Mouse (Mus musculus): ENCODE data around the gene Nos3.
"Not testable (repeated sequence)": the region's sequence is repeated elsewhere in the genome, so short reads cannot be mapped to it uniquely, and the experiment has no call there.

Nos3 gene

DNA sequence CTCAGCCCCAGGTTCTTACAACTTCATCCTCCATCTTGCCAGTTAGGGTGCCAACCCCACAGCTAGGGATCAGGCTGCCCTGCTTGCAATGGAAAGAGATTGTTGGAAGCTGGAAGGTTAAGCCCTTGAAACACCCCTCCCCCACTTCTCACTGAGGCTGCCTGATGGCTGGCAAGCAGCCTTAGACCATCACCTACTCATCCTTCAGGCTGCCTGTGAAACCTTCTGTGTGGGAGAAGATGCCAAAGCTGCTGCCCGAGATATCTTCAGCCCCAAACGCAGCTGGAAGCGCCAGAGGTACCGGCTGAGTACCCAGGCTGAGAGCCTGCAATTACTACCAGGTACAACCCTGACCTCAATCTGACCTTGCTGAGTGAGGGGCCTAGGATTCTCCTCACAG, 14.9 kb downstream of the Nos3 start:
- DNase-seq, result peak in 1 of 2 experiments; percentile 50

DNA sequence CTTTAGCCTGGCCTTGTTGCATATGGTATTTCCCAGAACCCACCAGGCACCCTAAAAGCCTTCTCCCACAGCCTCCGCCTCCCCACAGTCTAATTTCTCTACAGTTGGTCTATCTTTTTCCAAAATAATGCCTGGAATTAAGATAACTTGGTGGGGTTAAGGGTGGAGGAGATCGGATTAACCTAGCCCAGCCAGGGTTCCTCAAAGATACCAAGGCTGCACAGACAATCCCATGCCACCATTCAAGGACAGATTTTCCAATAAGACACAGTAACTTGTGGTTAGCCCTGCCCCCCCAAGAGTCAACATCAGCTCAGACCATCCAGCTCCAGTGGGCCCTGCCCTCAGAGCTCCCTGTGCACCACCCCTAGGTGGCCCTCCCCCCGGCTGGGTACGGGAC, 15.9 kb downstream of the Nos3 start:
- DNase-seq, result no peak

DNA sequence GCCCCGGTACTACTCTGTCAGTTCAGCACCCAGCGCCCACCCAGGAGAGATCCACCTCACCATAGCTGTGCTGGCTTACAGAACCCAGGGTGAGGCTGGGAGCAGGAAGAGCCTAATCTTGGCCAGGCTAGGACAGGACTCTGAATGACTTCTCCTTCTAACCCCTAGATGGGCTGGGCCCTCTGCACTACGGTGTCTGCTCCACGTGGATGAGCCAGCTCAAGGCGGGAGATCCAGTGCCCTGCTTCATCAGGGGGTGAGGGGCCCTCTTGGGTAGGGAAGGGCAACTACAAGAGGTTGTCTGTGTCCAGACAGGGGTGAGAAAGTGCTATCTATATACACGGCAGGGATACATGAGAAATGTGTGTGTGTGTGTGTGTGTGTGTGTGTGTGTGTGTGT, 16.9 kb downstream of the Nos3 start:
- no peak for DNase-seq

DNA sequence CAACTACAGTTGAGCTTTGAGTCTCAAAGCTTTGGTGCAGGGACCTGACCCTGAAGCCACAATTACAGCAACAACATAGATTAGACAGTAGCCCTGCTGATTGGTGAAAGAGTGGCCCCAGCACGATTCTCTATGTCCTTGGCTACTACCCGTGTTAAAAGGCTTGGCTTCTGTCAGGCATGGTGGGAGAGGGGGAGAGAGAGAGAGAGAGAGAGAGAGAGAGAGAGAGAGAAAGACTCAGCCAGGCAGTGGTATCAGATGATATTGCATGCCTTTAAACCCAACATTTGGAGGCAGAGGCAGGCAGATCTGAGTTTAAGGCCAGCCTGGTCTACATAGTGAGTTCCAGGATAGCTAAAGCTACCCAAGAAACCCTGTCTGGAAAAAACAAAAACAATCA, 17.4 kb downstream of the Nos3 start:
- no peak for DNase-seq

DNA sequence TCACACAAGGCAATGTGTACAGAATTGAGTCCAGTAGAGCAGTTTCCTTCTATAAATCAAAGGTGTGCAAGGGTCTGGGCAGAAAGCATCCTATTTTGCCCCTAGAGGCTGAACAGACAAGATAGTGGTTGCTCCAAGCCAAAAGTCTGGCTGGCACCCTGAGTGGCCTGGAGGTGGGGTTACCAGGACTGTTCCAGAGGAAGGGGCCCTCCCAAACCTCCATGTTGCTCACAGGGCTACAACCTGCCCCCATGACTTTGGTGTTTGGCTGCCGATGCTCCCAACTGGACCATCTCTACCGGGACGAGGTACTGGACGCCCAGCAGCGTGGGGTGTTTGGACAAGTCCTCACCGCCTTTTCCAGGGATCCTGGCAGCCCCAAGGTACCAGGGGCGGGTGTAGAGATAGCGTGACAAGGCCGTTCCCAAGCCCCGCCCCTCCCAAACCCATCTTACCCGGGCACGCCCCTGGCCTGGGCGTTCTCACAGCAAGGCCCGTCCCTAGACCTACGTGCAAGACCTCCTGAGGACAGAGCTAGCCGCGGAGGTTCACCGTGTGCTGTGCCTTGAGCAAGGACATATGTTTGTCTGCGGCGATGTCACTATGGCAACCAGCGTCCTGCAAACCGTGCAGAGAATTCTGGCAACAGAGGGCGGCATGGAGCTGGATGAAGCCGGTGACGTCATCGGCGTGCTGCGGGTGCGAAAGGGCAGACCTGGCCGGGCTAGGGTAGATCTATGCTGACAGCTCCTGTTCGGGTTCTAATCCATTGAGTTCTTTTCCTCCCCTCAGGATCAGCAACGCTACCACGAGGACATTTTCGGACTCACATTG, 18.6 kb downstream of the Nos3 start:
- DNase-seq, result peak; percentile 98

DNA sequence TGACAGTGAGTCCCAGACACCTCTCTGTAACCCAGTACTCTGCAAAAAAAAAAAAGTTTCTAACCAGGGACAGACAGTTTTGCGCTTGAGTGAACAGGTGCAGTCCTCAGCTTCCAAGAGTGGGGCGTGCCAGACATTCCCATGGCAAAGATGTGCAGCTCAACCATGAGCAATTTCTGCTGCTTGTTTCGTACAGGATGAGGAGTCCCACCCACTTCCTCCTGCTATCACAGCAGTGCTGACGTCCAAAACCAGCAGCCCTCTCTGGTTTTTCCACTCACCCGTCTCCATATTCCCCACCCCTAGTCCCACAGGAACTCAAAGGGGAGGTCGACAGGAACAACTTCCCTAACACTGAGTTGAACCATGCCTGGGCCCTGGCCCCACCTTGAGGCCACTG, 19.8 kb downstream of the Nos3 start:
- no peak for DNase-seq

DNA sequence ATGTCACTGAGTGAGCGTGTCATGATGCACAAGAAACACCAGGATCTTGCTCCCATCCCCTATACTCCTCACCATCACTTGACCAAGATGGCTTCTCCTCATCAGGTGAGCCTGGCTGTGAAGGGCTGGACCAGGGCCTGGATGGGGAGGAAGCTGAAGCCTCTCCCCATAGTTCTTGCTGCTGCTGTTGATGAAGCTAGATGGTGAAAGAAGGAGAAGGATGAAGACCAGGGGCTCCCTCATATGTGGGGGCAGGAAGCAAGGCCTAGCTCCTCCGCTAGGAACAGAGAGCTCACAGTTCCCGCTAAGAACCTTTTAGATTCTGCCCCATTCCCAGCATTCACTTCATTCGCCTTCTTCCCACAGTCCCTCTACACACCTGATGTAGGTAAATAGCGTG, 20.8 kb downstream of the Nos3 start:
- DNase-seq, result no peak

DNA sequence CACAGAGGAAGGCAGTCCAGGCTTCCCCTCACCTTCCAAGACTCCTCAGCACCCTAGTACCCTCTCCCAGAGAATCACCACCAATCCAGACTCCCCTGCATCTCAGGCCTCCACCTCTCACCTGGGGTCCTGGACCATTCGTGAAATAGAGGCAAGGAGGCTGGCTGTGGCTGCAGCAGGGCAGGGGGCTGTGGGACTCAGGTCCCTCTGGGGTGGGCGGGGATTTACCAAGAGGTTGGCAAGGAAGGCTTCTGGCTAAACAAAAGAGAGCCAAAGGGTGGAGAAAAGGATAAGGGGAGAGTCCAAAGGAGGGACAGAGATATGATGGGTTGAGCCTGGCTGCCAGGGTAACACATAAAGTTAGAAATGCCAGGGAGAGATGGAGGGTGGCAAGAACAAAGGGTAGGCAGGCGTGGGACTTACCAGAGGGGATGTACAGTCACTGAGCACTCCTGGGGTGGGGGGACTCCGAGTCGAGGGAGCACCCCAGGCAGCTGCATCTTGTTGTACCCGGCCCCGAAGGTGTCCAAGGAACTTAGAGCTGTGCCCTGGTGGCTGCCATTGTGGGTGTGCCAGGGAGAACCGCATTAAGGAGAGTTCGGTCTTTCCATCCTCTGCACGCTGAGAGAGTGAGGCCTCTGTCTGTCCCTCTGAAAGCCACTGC, 21.4 kb downstream of the Nos3 start:
- DNase-seq, result no peak

DNA sequence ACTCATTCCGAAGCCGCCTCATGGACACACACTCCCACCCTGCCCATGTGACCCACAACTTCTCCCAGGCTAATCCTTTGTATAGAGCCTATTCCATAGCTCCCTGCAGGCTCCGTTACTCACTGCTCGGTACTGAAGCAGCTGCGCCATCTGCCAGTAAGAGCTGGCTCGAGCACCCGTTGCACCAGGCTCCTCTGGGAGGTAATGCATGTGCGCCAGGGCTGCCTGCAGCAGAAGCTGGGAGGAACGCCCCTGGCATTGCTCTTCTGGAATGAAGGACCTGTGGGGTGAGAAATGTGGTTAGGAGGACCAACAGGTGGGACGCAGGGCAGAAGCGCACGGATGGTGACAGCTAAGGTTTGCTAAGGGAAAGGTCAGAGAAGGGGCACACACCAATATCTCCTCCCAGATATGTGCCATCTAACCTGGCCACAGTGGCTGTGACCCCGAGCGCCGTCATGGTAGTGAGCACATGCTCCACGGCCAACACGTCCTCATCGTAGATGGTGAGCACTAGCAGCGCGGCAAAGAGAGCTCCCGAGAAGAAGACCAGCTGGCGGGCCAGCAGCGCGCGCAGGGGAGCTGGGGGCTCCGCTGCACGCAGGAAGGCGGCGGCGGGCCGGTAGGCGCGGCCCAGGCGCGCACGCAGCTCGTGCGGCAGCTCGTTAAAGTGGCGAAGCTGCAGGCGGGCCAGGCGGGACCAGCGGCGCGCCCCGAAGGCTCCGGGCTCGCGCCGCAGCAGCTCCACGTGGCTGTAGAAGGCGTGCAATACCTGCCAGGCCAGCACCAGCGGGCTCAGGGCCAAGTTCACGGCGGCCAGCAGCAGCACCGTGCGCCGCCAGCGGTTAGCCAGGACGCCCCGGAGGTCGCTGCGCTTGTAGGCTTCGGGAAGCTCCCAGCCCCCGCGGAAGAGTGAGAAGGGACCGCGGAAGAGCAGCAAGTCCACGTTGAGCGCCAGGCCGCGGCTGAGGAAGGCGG, 22.9 kb downstream of the Nos3 start:
- peak; percentile 45 to 64 for DNase-seq

DNA sequence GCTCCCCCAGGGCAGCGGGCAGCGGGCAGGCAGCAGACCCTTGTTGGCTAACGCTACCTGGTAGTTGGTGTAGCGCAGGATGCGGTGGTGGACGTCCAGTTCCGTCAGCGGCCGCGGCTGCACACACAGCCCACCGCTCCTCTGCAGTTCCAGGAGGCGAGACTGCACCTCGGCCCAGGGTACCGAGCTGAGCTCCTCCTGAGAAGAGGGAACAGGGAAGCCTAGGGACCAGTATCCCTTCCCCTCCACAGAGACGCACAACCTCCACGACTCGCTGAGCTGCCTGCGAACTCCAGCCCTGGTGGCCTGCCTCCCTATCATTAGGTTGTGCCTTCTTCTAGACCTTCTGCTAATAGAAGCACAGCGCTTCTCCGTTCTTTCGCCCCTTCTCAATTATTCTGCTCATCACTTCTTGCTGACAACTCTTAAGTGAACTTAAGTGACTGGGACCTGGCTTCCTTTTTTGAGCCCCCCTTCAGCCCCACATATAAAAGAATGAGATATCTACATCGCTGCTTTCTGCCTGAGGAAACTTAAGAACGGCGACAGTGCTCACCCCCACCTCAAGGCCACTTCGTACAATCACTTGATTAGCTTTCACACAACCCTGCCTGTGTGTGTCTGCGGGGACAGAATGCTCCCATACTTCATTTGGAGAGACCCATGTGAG, 23.8 kb downstream of the Nos3 start:
- DNase-seq, result no peak

DNA sequence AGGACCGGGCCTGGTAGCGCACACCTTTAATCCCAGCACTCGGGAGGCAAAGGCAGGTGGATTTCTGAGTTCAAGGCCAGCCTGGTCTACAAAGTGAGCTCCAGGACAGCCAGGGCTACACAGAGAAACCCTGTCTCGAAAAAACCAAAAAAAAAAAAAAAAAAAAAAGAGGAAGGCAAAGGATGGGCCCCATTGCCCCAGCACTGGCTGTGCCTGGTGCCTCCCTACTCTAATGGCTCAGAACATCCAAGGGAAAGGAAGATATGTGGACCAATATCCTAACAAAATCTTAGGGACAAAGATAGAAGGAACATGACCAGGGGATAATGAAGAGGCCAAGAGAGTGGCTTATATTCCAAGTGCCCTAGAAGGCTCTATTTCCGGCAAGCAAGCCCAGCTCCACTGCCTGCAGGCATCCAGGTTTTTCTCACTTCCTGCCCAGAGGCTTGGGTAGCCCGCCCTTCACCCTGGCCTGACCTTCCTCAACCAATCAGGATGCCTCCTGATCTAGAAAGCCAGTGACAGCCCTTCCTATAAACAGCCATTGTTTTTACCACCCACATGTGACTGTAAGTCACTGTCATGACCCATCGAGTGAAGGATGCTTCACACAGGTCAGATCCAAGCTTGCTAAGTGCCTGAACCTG, 24.5 kb downstream of the Nos3 start:
- no peak for DNase-seq

DNA sequence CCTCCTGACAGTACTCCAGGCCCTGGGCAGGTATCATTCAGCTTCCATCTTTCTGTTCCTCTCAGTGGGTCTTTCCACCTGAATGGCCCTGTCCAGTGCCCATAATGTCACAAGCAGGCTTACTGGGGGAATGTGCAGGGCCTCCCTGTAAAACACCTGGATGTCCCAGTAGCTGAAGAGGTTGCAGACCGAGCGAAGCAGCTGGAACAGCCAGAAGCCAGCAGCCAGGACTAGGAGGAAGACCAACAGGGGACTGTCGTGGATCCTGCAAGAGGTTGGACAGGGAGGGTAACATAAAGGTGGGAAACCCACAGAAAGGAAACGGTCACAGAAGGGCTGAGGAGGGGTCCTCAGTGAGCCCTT, 25.0 kb downstream of the Nos3 start:
- DNase-seq, result no peak

DNA sequence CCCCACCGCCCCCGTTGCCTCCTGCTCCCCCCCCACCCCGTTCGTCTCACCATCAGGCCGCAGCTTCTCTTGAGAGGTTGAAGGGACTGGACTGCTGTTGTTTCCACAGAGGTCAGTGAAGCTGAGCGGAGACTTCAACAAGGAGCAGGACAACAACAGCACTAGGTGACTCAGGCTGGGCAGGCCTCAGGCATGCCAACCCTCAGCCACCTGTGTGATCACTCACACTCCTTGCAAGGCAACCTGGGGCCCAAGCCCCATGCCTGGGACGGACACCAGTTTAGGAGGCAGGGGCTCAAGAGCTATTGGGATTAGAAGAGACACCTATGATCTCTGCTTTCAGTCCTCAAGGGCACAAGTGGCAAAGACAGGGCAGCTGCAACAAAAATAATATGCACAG, 27.3 kb downstream of the Nos3 start, which contains the start of gene Atg9b:
Gene Atg9b, minus strand, starts transcription at position 280 of the 400 bp plus-strand sequence.
- DNase-seq, result no peak

DNA sequence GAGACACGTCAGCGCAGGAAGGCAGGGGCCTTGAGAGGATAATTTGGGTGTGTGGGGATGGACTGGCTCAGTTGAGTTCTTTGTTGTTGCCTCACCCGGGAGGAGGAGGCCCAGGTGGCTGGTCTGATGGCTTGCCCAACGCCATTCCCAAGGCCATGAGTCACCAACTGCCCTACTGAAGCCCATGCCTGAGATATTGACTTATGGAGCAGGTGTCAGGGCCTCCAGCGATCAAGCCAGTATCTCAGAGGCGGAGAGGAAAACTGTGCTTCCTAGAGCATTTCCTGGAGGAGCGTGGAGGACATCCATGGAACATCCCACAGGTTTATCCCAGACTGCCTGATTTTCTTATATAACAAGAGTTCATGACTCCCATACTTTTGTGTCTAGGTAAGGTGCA, 28.1 kb downstream of the Nos3 start:
- DNase-seq, result no peak

DNA sequence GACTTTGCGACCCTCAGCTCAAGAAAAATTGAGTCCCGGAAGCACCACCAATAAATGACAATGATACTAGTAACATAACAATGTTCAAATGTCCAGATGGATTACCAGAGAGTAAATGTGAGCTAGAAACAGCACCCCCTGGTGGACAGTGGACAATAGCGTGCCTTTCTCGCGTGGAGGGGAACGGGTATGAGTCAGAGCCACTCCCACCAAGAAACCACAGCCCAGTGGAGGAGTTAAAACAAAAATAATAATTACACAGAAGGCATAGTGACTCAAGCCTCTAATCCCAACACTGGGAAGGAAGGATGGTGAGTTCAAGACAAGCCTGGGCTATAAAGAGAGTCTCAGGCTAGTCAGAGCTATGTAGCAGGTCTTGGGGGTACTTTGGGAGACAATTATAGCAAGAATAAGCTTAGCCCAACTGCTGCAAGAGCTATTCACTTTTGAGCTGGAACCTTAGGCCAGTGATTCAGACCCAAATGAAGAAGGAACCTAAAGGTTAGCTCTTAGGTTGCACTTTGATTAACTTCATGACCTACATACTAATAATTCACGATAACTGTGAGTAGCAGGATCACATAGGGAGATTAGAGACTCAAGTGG, 28.9 kb downstream of the Nos3 start, which contains the start of gene Abcb8:
Gene Abcb8, plus strand, starts transcription at position 272 of the 606 bp plus-strand sequence.
- DNase-seq, result peak; percentile 91 to 95

DNA sequence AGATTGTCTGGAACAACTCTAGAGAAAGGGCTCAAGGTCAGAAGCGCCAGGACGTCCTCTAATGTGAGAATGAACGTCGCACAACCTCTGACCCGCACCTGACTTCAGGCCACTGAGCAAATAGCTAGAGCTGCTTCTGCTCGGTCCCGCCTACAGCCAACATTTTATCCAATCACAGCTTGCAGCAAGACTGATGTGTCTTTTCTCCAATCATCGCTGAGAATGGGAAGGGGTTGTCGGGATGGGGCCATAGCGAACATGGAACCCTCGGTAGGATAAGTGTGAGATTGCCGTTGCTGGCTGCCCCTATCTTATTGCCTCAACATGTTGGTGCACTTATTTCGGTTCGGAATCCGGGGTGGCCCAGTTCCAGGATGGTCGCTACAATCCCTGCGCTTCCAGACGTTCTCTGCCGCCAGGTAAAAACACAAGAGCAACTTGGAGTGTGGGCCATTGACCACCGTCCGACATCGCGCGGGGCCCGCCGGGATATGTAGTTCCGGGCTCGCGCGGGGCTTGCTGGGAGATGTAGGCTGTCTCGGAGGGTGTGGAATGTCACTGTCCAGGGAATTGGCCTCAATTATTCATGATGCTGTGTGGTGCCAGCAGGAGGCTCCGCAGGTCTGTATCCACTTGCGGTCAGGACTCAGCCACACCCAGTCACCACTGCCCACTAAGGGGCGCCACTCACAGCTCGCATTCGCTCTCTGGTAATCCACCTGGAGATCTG, 29.7 kb downstream of the Nos3 start:
- peak; percentile 95 to 97 for DNase-seq

DNA sequence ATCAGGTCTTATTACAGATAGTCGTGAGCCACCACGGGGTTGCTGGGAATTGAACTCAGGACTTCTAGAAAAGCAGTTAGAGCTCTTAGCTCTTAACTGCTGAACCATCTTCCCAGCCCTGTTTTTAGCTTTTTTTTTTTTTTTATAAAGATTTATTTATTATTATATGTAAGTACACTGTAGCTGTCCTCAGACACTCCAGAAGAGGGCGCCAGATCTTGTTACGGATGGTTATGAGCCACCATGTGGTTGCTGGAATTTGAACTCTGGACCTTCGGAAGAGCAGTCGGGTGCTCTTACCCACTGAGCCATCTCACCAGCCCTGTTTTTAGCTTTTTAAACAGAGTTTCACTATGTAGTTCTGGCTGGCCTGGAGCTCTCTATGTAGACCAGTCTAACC, 31.6 kb downstream of the Nos3 start:
- DNase-seq, result not testable (repeated sequence)

DNA sequence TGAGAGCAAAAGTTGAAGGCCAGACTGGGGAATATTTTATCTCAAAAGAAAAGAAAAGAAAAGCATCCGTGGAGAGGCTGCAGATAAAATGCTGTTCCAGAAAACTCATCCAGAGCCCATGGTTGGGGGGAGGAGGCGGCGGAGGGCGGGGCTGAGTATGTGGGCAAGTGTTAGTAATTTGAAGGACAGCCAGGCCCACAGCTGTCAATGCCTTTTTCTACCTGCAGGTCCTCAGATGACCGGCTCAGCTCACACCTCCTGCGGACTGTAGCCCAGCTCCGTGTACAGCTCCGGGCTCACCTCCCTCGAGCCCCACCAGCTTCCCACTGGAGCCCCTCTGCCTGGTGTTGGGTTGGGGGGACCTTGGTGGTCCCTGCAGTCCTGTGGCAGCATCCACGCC, 35.1 kb downstream of the Nos3 start:
- DNase-seq, result no peak

DNA sequence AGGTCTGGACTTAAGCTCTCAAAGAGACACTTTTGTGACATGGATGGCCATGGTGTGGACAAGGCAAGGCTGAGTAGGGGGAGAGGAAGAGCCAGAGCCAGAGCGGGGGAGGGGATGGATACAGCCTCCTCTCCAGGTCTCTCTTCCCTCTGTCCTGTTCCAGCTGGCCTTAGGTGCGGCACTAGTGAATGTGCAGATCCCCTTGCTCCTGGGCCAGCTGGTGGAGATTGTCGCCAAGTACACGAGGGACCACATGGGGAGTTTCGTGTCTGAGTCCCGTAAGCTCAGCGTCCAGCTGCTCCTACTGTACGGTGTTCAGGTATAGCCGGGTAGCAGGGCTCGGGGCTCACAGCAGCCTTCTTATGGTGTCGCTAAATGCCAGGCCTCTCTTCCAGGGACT, 35.8 kb downstream of the Nos3 start:
- peak; percentile 51 to 72 for DNase-seq

DNA sequence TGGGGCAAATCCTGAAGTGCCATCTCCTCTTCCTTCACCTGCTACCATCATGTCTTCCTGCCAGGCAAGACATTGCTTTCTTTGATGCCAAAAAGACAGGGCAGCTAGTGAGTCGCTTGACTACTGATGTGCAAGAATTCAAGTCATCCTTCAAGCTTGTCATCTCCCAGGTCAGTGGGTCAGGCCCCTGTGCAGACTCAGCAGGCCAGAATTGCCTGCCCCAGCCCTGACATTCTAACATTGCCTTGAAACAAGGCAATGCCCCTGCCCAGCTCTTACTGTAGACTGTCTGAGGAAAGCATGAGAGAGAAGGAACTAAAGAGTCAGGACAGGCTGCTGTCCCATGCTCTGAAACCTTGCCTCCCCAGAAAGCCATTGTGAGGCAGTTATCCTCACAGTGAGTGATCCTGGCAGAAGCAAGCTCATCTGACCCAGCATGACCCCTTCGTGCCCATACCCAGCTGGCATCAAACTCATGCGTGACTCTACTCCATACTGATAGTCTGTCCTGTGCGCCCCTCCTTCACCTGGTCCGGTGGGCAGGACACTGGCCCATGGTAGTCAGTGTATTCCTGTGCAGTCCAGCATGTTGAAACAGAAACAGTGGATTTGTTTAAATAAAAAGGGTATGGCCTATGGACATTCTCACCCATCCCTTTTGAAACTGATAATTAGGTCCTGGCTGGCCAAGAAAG, 36.4 kb downstream of the Nos3 start:
- no peak for DNase-seq
